Mouse (Mus musculus) ES-Bruce4 (cell line): ENCODE measurements around the gene Kcnd3. TPM values are rescaled to one million over a fixed set of nuclear protein-coding genes. Genes with fewer than 3 reads are reported as not detected.

Experiments used
- H3K27ac ChIP-seq: 2 replicates; pipeline ENCODE4 v1.5.1; 2012; ENCODE audit warnings: low read length, inconsistent platforms; ENCODE audit not compliant: insufficient read depth
- H3K27me3 ChIP-seq: 2 replicates; pipeline ENCODE4 v1.6.1; 2012; ENCODE audit warnings: mild to moderate bottlenecking, low read length, inconsistent platforms; ENCODE audit not compliant: control insufficient read depth, poor library complexity, insufficient read depth, severe bottlenecking
- H3K36me3 ChIP-seq: 2 replicates; pipeline ENCODE4 v1.6.1; 2012; ENCODE audit warnings: inconsistent platforms, mild to moderate bottlenecking, low read length, moderate library complexity; ENCODE audit not compliant: control insufficient read depth, poor library complexity, insufficient read depth, severe bottlenecking
- H3K4me1 ChIP-seq: one replicate; pipeline ENCODE4 v1.8.1; 2011; ENCODE audit warnings: low read length; ENCODE audit not compliant: control insufficient read depth, insufficient read depth
- H3K4me3 ChIP-seq: 2 replicates; pipeline ENCODE4 v1.5.1; 2011; ENCODE audit warnings: low read depth, mild to moderate bottlenecking, low read length
- H3K9ac ChIP-seq: 2 replicates; pipeline ENCODE4 v1.6.1; 2012; ENCODE audit warnings: low read depth, mild to moderate bottlenecking, inconsistent platforms; ENCODE audit not compliant: poor library complexity, severe bottlenecking
- H3K9me3 ChIP-seq: replicated peaks from 2 replicates; pipeline ENCODE4 v1.6.1; 2012; ENCODE audit warnings: mild to moderate bottlenecking, low read length, inconsistent platforms; ENCODE audit not compliant: control insufficient read depth, poor library complexity, insufficient read depth, severe bottlenecking
- CTCF ChIP-seq: IDR thresholded peaks from one replicate; pipeline ENCODE4 v1.8.1; 2011; ENCODE audit warnings: low read depth, low read length
- EP300 ChIP-seq: IDR thresholded peaks from 2 replicates; pipeline ENCODE4 v1.6.1; 2011; ENCODE audit warnings: low read depth, low read length; ENCODE audit not compliant: insufficient read depth
- POLR2A ChIP-seq: IDR thresholded peaks from one replicate; pipeline ENCODE4 v1.8.1; 2011; ENCODE audit warnings: low read length; ENCODE audit not compliant: insufficient read depth
- polyA plus RNA-seq: library from polyadenylated mRNA; stranded (reverse); fragments of >200 nt; gene quantifications from 2 replicates; pipeline ENCODE4 v1.2.4, GENCODE M21; 2011; ENCODE audit warnings: low read depth; ENCODE audit not compliant: missing spikeins, insufficient read depth, insufficient read length

The Kcnd3 gene
- polyA plus RNA-seq, 1 experiment: not detected

GRCm38 (mm10) chr3:105538819-105539607 lies 86.9 kb downstream of the Kcnd3 start:
- H3K4me1 ChIP-seq: no peaks in the 10 kb centered on the region
- TF ChIP-seq EP300: no peak
- TF ChIP-seq CTCF: no peak
- TF ChIP-seq POLR2A: no peak
- H3K4me3 ChIP-seq: no peak overlapping the region
- H3K27me3 ChIP-seq: no peaks in the 10 kb centered on the region
- no peak overlapping the region for H3K9ac ChIP-seq
- no peaks in the 10 kb centered on the region for H3K36me3 ChIP-seq
- no peak overlapping the region for H3K27ac ChIP-seq
- no peaks in the 10 kb centered on the region for H3K9me3 ChIP-seq

- no peak overlapping the region for H3K27ac ChIP-seq
- no peaks in the 10 kb centered on the region for H3K27me3 ChIP-seq
- H3K36me3 ChIP-seq: no peaks in the 10 kb centered on the region
- no peak overlapping the region for H3K4me3 ChIP-seq
- no peak overlapping the region for H3K9ac ChIP-seq
- H3K9me3 ChIP-seq: no peaks in the 10 kb centered on the region
- no peak for TF ChIP-seq POLR2A
- H3K4me1 ChIP-seq: no peaks in the 10 kb centered on the region
Measured at GRCm38 (mm10) chr3:105542741-105543140, 90.6 kb downstream of the Kcnd3 start.

- no peaks in the 10 kb centered on the region for H3K36me3 ChIP-seq
- TF ChIP-seq EP300: no peak
- no peak for TF ChIP-seq POLR2A
- no peaks in the 10 kb centered on the region for H3K9me3 ChIP-seq
- no peak overlapping the region for H3K27ac ChIP-seq
- H3K4me3 ChIP-seq: no peak overlapping the region
- H3K9ac ChIP-seq: no peak overlapping the region
- no peaks in the 10 kb centered on the region for H3K27me3 ChIP-seq
- H3K4me1 ChIP-seq: no peaks in the 10 kb centered on the region
Measured at GRCm38 (mm10) chr3:105544106-105544505, 92.0 kb downstream of the Kcnd3 start.

- no peaks in the 10 kb centered on the region for H3K9me3 ChIP-seq
- no peaks in the 10 kb centered on the region for H3K27me3 ChIP-seq
- H3K4me1 ChIP-seq: no peaks in the 10 kb centered on the region
- H3K27ac ChIP-seq: no peak overlapping the region
- H3K9ac ChIP-seq: no peak overlapping the region
- no peak overlapping the region for H3K4me3 ChIP-seq
- TF ChIP-seq CTCF: no peak
- TF ChIP-seq EP300: no peak
- TF ChIP-seq POLR2A: no peak
- no peaks in the 10 kb centered on the region for H3K36me3 ChIP-seq
Measured at GRCm38 (mm10) chr3:105546611-105547071, 94.5 kb downstream of the Kcnd3 start.

GRCm38 (mm10) chr3:105548074-105548771 lies 96.1 kb downstream of the Kcnd3 start:
- Histone ChIP-seq H3K9ac (no peak overlapping the region), H3K27me3 (no peaks in the 10 kb centered on the region), H3K27ac (no peak overlapping the region), H3K4me3 (no peak overlapping the region), H3K36me3 (no peaks in the 10 kb centered on the region), H3K4me1 (no peaks in the 10 kb centered on the region), H3K9me3 (no peaks in the 10 kb centered on the region)
- TF ChIP-seq POLR2A (no peak), EP300 (no peak), CTCF (no peak)

- Histone ChIP-seq H3K4me1 (no peaks in the 10 kb centered on the region), H3K9ac (no peak overlapping the region), H3K9me3 (no peaks in the 10 kb centered on the region), H3K4me3 (no peak overlapping the region), H3K27me3 (no peaks in the 10 kb centered on the region; the same call in 1 of the 2 replicates), H3K27ac (no peak overlapping the region), H3K36me3 (no peaks in the 10 kb centered on the region)
- TF ChIP-seq EP300 (0 out of 2 replicates have a peak, but pooled peaks have one; percentile 23), POLR2A (no peak), CTCF (no peak)
Measured at GRCm38 (mm10) chr3:105559456-105559855, 107.3 kb downstream of the Kcnd3 start.
